Mouse (Mus musculus): Measurements from ENCODE around the gene Mvp. TPM values are rescaled to one million over a fixed set of nuclear protein-coding genes. Genes with fewer than 3 reads are reported as not detected.

Mvp gene
- polyA plus RNA-seq, 1 experiment from 2014 or later, result 10.9 TPM

DNA sequence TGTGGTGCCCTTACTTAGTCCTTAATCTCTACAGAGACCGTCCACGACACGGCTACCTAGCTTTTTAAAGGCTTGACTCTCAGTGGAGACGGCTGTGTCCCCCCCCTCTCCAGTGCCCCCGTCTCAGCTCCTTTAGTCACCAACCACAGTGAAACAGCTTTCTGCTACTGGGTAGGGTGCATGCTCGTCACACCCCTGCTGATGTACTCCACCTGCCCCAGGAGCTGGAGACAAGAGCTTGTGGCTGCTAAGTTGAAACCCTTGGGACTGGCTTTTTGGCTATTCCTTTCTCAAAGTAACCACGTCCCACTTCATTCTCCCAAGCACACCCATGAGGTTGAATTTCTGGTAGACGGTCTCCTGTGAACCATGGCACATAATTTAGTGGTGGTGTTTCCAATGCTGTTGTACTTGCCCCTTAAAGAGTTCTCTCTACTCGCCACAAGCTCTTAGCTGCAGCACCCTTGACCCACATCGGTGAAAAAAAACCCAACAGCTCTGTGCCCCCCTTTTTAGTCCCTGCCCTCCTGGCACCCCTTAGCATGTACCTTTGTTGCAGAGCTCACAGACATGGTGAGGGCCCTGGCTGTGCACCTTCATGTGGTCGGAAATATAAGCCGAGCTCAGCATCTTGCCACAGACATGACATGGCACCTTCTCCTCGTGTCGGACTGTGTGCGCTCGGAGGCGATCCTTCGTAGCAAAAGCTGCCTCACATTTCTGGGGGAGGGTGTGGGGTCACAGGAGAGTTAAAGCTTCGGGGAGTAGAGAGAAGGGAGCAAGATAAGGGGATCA is 9.7 kb upstream of the Mvp start:
- whole genome bisulfite sequencing (ENCODE audit: insufficient replicate concordance), result 15% methylated on average over 19 of the region's 19 CpGs
- Histone ChIP-seq H3K9me3 (ENCODE audit: low read length) (no peaks in the 10 kb centered on the region), H3K4me1 (ENCODE audit: insufficient read depth) (peaks cover 62% of the 10 kb centered on the region), H3K27me3 (ENCODE audit: insufficient read depth, low read length) (no peaks in the 10 kb centered on the region), H3K27ac (ENCODE audit: low read depth) (peak overlapping the region; percentile 99), H3K4me3 (ENCODE audit: low read depth, low read length) (peak overlapping the region; percentile 91), H3K9ac (replicated peaks) (peak overlapping the region; percentile 98), H3K36me3 (replicated peaks; ENCODE audit: insufficient read depth, low read length) (peaks cover 37% of the 10 kb centered on the region), H3K4me2 (ENCODE audit: low read depth, low read length) (peak overlapping the region; percentile 98)
- DNase-seq (no peak), ATAC-seq (no peak)
- no peak for TF ChIP-seq CTCF (IDR thresholded peaks at IDR 0.05; ENCODE audit: low read depth)
- no peak for TF ChIP-seq EP300 (IDR thresholded peaks at IDR 0.05; ENCODE audit: low read depth)

DNA sequence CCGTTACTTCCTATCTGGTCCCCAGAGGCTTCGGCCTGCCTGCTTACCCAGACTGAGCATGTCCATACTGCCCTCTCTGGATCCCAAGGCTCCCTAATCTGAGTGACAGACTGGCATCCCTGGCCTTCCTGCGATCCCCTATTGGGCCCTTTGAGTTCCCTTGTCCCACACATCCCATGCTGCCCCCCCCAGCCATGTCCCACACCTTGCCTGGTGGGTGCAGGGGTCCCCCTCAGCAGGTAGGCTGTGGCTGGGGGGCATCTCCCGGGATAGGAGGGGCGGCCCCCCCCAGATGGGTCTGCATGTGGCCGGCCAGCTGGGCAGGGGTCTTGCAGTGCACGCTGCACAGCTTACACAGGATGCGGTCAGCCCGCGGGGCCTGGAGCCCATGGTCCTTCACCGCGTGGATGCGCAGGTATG is 8.9 kb upstream of the Mvp start:
- H3K9me3 ChIP-seq (ENCODE audit: low read length), result no peaks in the 10 kb centered on the region
- 82% methylated on average over 13 of the region's 13 CpGs for WGBS (ENCODE audit: insufficient replicate concordance)
- peak overlapping the region; percentile 98; the same call in 1 of the 2 replicates for H3K9ac ChIP-seq (replicated peaks)

DNA sequence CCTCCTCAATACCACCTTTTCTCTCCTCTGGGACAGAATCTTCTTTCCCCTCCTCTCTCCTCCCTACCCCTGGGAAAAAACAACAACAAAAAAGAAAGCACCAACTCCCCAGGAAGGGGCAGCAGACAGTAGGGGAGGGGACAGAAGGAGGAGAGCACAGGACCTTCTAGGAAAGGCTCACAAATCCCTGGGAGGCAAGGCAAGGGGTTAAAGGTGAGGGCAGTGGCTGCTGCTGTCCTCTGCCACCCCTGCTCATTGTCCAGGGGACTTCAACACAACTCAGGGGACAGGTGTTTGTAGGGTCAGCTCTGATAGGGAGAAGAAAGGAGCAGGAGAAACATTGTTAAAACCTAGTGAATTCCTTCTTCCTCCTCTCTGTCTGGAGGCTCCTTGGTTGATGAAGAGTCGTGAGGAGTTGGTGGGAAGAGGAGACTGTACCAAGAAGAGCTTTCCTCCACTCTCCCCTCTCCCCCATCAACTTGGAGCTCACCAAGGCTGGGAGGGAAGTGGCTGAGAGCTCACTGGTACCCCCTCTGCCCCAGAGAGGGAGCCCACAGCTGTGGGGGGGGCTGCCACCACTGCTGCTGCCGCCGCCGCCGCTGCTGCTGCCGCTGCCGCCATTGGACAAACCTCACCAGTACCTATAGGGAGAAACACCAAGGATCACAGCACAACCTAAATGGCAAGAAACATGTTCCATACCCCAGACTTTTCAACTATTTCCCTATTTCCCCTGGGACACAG is 8.3 kb upstream of the Mvp start:
- Histone ChIP-seq H3K9me3 (ENCODE audit: low read length) (no peaks in the 10 kb centered on the region), H3K27me3 (ENCODE audit: insufficient read depth, low read length) (no peaks in the 10 kb centered on the region), H3K36me3 (replicated peaks; ENCODE audit: insufficient read depth, low read length) (peaks cover 23% of the 10 kb centered on the region), H3K4me2 (ENCODE audit: low read depth, low read length) (peak overlapping the region; percentile 98), H3K4me3 (ENCODE audit: low read depth, low read length) (no peak overlapping the region), H3K4me1 (ENCODE audit: insufficient read depth) (peaks cover 55% of the 10 kb centered on the region), H3K9ac (replicated peaks) (peak overlapping the region; percentile 26; the same call in 1 of the 2 replicates), H3K27ac (ENCODE audit: low read depth) (0 out of 2 replicates have a peak overlapping the region, but pooled peaks have one; percentile 39)
- no peak for ATAC-seq
- WGBS (ENCODE audit: insufficient replicate concordance), result 85% methylated on average over 7 of the region's 7 CpGs
- TF ChIP-seq CTCF (IDR thresholded peaks at IDR 0.05; ENCODE audit: low read depth) (no peak), EP300 (IDR thresholded peaks at IDR 0.05; ENCODE audit: low read depth) (no peak)
- DNase-seq, result no peak

More for the DNA sequence above, 8.9 kb upstream of the Mvp start:
- ATAC-seq (no peak), DNase-seq (no peak)
- Histone ChIP-seq H3K27me3 (ENCODE audit: insufficient read depth, low read length) (no peaks in the 10 kb centered on the region), H3K36me3 (replicated peaks; ENCODE audit: insufficient read depth, low read length) (peaks cover 29% of the 10 kb centered on the region), H3K4me2 (ENCODE audit: low read depth, low read length) (peak overlapping the region; percentile 98), H3K4me3 (ENCODE audit: low read depth, low read length) (no peak overlapping the region), H3K4me1 (ENCODE audit: insufficient read depth) (peaks cover 57% of the 10 kb centered on the region), H3K27ac (ENCODE audit: low read depth) (no peak overlapping the region)
- TF ChIP-seq EP300 (IDR thresholded peaks at IDR 0.05; ENCODE audit: low read depth), result no peak
- TF ChIP-seq CTCF (IDR thresholded peaks at IDR 0.05; ENCODE audit: low read depth), result no peak

GRCm38 (mm10) chr7:127021563-127022527 is 7.4 kb upstream of the Mvp start:
- DNase-seq (no peak), ATAC-seq (no peak)
- Histone ChIP-seq H3K27ac (ENCODE audit: low read depth) (0 out of 2 replicates have a peak overlapping the region, but pooled peaks have one; percentile 39), H3K4me2 (ENCODE audit: low read depth, low read length) (peak overlapping the region; percentile 68), H3K36me3 (replicated peaks; ENCODE audit: insufficient read depth, low read length) (peaks cover 23% of the 10 kb centered on the region), H3K27me3 (ENCODE audit: insufficient read depth, low read length) (no peaks in the 10 kb centered on the region), H3K4me1 (ENCODE audit: insufficient read depth) (peaks cover 56% of the 10 kb centered on the region), H3K9me3 (ENCODE audit: low read length) (no peaks in the 10 kb centered on the region), H3K4me3 (ENCODE audit: low read depth, low read length) (no peak overlapping the region), H3K9ac (replicated peaks) (peak overlapping the region; percentile 28)
- 35% methylated on average over 5 of the region's 5 CpGs for WGBS (ENCODE audit: insufficient replicate concordance)
- TF ChIP-seq CTCF (IDR thresholded peaks at IDR 0.05; ENCODE audit: low read depth) (no peak), EP300 (IDR thresholded peaks at IDR 0.05; ENCODE audit: low read depth) (no peak)

- Histone ChIP-seq H3K4me3 (ENCODE audit: low read depth, low read length) (peak within 1 kb of the TSS; percentile 17), H3K4me2 (ENCODE audit: low read depth, low read length) (peak within 1 kb of the TSS; percentile 68), H3K36me3 (replicated peaks; ENCODE audit: insufficient read depth, low read length) (peaks cover 23% of the 10 kb centered on the region), H3K27me3 (ENCODE audit: insufficient read depth, low read length) (no peaks in the 10 kb centered on the region), H3K27ac (ENCODE audit: low read depth) (0 out of 2 replicates have a peak within 1 kb of the TSS, but pooled peaks have one; percentile 18), H3K9me3 (ENCODE audit: low read length) (no peaks in the 10 kb centered on the region), H3K9ac (replicated peaks) (peak within 1 kb of the TSS; percentile 28; the same call in 1 of the 2 replicates), H3K4me1 (ENCODE audit: insufficient read depth) (peaks cover 57% of the 10 kb centered on the region)
- ATAC-seq (no peak), DNase-seq (no peak)
- no peak for TF ChIP-seq EP300 (IDR thresholded peaks at IDR 0.05; ENCODE audit: low read depth)
- TF ChIP-seq CTCF (IDR thresholded peaks at IDR 0.05; ENCODE audit: low read depth), result no peak
- WGBS (ENCODE audit: insufficient replicate concordance), result 7% methylated on average over 35 of the region's 37 CpGs
Measured at GRCm38 (mm10) chr7:127020901-127021562, 6.6 kb upstream of the Mvp start, which contains the start of the genes Gm42742 and Prrt2. Gene Gm42742, minus strand, starts transcription at chr7:127021097. Gene Prrt2, minus strand, starts transcription at chr7:127021211.
